Mouse (Mus musculus) left cerebral cortex, adult 9 months (tissue): ENCODE results near the gene 1810065E05Rik.

Source experiments
- DNase-seq, 2 experiments: peaks; one replicate each; pipeline ENCODE4 v3.0.0; 2022; ENCODE audit warnings: low spot score in 2 of 2

The 1810065E05Rik gene

GRCm38 (mm10) chr11:58420815-58421214, at the start of gene 1810065E05Rik:
1810065E05Rik (plus strand) TSS chr11:58421111.
- no peak for DNase-seq

- no peak for DNase-seq
Observed at GRCm38 (mm10) chr11:58377273-58377672, 43.6 kb upstream of the 1810065E05Rik start.

DNA sequence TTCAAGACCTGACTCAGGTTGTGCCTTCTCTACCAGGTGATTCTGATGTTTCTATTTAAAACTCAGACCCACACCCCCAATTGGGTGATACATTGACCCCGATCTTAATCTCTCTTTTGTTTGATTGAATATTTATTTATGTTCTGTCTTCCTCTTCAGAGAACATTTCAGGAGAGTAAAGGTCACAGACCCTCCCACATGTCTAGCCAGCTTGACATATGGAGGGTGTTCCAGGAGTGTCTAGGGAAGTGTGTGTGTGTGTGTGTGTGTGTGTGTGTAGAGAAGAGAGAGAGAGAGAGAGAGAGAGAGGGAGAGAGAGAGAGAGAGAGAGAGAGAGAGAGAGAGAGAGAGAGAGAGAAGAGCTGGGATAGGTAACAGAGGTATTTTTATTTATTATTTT, 43.2 kb upstream of the 1810065E05Rik start:
- DNase-seq, result no peak

- DNase-seq, result no peak
Observed at GRCm38 (mm10) chr11:58378763-58379278, 42.1 kb upstream of the 1810065E05Rik start, which contains the start of gene Lypd8. Lypd8 (plus strand) TSS chr11:58379043.

GRCm38 (mm10) chr11:58379516-58379915, 41.4 kb upstream of the 1810065E05Rik start:
- DNase-seq, result no peak

- no peak for DNase-seq
Observed at GRCm38 (mm10) chr11:58382471-58382870, 38.4 kb upstream of the 1810065E05Rik start.

- no peak for DNase-seq
Observed at GRCm38 (mm10) chr11:58399985-58400645, 20.8 kb upstream of the 1810065E05Rik start.

- DNase-seq, result no peak
Observed at GRCm38 (mm10) chr11:58400655-58401054, 20.3 kb upstream of the 1810065E05Rik start.

DNA sequence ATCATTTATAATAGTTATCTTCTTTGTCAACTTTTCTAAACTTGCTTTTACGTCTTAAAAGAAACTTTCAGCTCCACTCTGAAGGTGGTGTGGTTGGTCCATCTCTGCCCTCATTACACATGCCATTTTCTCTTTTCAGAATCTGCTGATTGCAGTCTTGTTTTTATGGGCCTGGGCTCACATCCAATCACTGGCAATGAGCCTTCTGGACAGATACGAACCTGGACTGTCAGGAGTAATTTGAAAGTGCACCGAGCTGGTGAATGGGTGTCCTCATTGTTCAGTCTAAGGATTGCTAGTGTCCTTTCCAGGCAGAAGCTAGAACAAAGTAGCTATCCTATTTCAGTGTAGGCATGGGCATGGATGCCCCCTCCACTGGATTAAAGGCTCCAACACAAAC, 12.8 kb upstream of the 1810065E05Rik start:
- DNase-seq, result no peak

DNA sequence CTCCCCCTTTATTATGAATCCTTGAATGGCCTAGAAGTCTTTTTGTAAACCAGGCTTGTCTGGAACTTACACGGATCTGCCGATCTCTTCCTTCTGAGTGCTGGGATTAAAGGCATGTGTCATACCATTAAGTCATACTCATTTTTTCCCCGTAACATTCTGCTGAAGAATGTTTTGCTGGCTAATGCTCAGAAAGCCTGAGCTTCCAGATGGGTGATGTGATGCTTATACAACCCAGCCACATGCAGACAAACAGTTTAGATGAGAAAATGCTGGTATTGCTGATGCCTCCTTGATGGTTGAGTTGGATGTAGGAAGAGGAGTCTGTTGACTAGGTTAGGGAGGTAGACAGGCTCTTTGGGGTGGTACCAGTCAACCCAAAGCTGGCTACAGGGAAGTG, 2.6 kb upstream of the 1810065E05Rik start:
- peak in 1 of 2 experiments; percentile 3 for DNase-seq

DNA sequence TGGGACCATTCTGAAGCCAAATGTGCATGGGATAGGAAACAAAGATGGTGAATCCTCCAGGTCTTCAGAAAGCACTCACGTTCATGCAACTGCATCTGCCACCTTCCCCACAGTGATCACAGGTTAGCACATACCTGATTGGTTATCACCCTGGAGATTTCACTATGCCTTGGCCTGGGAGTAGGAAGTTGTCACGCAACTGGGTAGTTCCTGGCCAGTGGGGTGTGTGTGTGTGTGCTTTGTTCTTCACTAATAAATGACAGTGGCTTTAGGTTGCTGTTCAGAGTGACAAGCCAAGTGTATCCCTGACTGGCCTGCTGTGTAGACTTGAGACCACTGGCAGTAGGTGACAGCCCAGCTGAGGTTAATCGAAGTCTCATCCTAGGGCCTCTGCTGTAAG, 11.3 kb downstream of the 1810065E05Rik start, which contains the start of gene Gm12253:
Gene Gm12253, plus strand, starts transcription at position 301 of the 400 bp plus-strand sequence.
- DNase-seq, result no peak

DNA sequence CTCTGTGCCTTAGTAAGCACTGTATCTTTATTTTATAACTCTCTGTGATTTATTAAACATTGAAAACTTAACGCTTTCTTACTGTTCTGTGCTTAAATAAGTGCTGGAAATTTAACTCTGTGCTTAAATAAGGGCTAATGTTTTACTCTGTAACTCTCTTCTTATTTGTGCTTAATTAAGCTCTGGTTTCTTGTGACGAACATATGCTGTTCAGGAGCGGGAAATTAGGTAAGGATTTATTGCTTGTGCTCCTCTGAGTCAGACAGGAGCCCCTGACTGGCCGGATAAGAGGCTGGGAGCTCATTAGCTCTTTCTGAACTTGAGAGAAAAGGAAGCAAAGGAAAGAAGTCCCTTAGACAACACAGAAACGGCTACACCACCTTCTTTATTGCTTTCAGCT, 17.0 kb downstream of the 1810065E05Rik start:
- no peak for DNase-seq

DNA sequence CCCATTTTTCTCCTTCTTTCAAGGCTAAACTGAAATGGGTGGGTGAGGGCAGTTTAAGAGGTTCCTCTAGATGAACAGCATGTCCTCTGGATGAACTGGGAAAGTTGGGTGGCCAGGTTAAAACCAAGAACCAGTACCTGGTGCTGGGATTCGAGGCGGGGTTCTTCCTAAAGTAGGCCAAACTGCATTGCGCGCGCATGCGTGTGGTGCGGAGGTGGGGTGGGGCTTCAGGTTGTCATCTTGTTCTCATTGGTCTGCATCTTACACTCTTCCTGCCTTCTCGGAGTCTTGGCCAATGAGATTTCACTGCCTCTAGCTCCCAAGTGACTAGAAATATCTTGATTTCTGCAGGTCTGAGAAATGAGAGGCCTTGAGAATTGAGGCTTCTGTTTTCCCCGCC, 31.8 kb downstream of the 1810065E05Rik start, which contains the start of gene Lypd9:
Gene Lypd9, minus strand, starts transcription at position 165 of the 400 bp plus-strand sequence.
- DNase-seq, result no peak

GRCm38 (mm10) chr11:58453592-58453991, 32.7 kb downstream of the 1810065E05Rik start:
- no peak for DNase-seq

DNA sequence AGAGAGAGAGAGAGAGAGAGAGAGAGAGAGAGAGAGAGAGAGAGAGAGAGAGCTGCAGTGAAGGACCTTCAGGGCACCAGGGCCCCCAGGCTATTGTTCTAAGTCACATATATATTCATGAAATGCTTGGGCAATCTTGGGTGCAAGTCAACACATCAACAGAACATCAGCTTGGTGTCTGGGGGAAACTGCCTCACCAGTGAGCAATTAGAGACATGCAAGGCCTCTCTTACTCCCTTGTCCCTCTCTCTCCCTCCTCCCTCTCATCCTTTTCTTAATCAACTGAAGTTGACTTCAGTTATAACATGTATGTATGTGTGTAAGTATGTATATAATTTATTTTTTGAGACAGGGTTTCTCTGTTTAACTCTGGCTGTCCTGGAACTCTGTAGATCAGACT, 41.3 kb downstream of the 1810065E05Rik start, which contains the start of gene Olfr30:
Gene Olfr30, minus strand, starts transcription at position 101 of the 400 bp plus-strand sequence.
- DNase-seq, result no peak
